Mouse (Mus musculus): Measurements from ENCODE around the gene Tmed11. TPM values are rescaled to one million over a fixed set of nuclear protein-coding genes. Genes with fewer than 3 reads are reported as not detected.

Tmed11 gene
- polyA plus RNA-seq, 1 experiment from 2014 or later = not detected

- H3K4me3 ChIP-seq = no peak overlapping the region
- no peak overlapping the region for H3K27ac ChIP-seq
- H3K36me3 ChIP-seq = no peaks in the 10 kb centered on the region
- no peak overlapping the region for H3K4me2 ChIP-seq
- WGBS = 68% methylated on average over 2 of the region's 2 CpGs
- H3K27me3 ChIP-seq = no peaks in the 10 kb centered on the region
- no peak overlapping the region for H3K9ac ChIP-seq
- no peaks in the 10 kb centered on the region for H3K4me1 ChIP-seq
- no peak for ATAC-seq (ENCODE audit: insufficient number of reproducible peaks, insufficient read depth, low FRiP score, low TSS enrichment, low read depth)
- H3K9me3 ChIP-seq = no peaks in the 10 kb centered on the region
Measured at GRCm38 (mm10) chr5:108743856-108744255, 51.3 kb downstream of the Tmed11 start.

GRCm38 (mm10) chr5:108742596-108742995 is 52.6 kb downstream of the Tmed11 start:
- Histone ChIP-seq H3K4me2 (no peak overlapping the region), H3K4me1 (no peaks in the 10 kb centered on the region), H3K27ac (no peak overlapping the region), H3K27me3 (no peaks in the 10 kb centered on the region), H3K36me3 (no peaks in the 10 kb centered on the region), H3K9ac (no peak overlapping the region), H3K4me3 (no peak overlapping the region), H3K9me3 (no peaks in the 10 kb centered on the region)
- 68% methylated on average over 2 of the region's 2 CpGs for WGBS
- ATAC-seq (ENCODE audit: insufficient number of reproducible peaks, insufficient read depth, low FRiP score, low TSS enrichment, low read depth) = no peak

GRCm38 (mm10) chr5:108741844-108742243 is 53.3 kb downstream of the Tmed11 start:
- H3K4me1 ChIP-seq = no peaks in the 10 kb centered on the region
- no peak for ATAC-seq (ENCODE audit: insufficient number of reproducible peaks, insufficient read depth, low FRiP score, low TSS enrichment, low read depth)
- 82% methylated on average over 2 of the region's 2 CpGs for WGBS
- no peak overlapping the region for H3K9ac ChIP-seq
- no peak overlapping the region for H3K27ac ChIP-seq
- no peaks in the 10 kb centered on the region for H3K9me3 ChIP-seq
- H3K4me2 ChIP-seq = no peak overlapping the region
- no peaks in the 10 kb centered on the region for H3K27me3 ChIP-seq
- no peaks in the 10 kb centered on the region for H3K36me3 ChIP-seq
- no peak overlapping the region for H3K4me3 ChIP-seq

- no peaks in the 10 kb centered on the region for H3K27me3 ChIP-seq
- H3K27ac ChIP-seq = no peak overlapping the region
- H3K9ac ChIP-seq = no peak overlapping the region
- H3K4me2 ChIP-seq = no peak overlapping the region
- WGBS = 95% methylated on average over 1 of the region's 1 CpGs
- ATAC-seq (ENCODE audit: insufficient number of reproducible peaks, insufficient read depth, low FRiP score, low TSS enrichment, low read depth) = no peak
- H3K4me1 ChIP-seq = no peaks in the 10 kb centered on the region
- no peaks in the 10 kb centered on the region for H3K9me3 ChIP-seq
- no peak overlapping the region for H3K4me3 ChIP-seq
- H3K36me3 ChIP-seq = no peaks in the 10 kb centered on the region
Measured at GRCm38 (mm10) chr5:108727425-108727824, 67.7 kb downstream of the Tmed11 start.

Other genes with a start within 250 kb of the Tmed11 start
- 0.66 and 1.0 TPM in 2 replicates for gene Cplx1, start 245.3 kb downstream of the Tmed11 start, polyA plus RNA-seq (2015; fragmentation: Nextera tagmentation; extraction: Ambion mirVana)
- 46.7 and 49.2 TPM in 2 replicates for gene Gak, start 165.6 kb downstream of the Tmed11 start, polyA plus RNA-seq (2015; fragmentation: Nextera tagmentation; extraction: Ambion mirVana)
- gene Tmem175, start 165.6 kb downstream of the Tmed11 start, polyA plus RNA-seq (2015; fragmentation: Nextera tagmentation; extraction: Ambion mirVana) = 23.7 and 25.8 TPM in 2 replicates
- gene Idua, start 135.0 kb downstream of the Tmed11 start, polyA plus RNA-seq (2015; fragmentation: Nextera tagmentation; extraction: Ambion mirVana) = 14.6 and 15.3 TPM in 2 replicates
- gene Dgkq, start 125.7 kb downstream of the Tmed11 start, polyA plus RNA-seq (2015; fragmentation: Nextera tagmentation; extraction: Ambion mirVana) = 14.3 and 18.8 TPM in 2 replicates
- 1.1 and 1.3 TPM in 2 replicates for gene Slc26a1, start 119.8 kb downstream of the Tmed11 start, polyA plus RNA-seq (2015; fragmentation: Nextera tagmentation; extraction: Ambion mirVana)
- 14.4 and 26.7 TPM in 2 replicates for gene Fgfrl1, start 103.0 kb downstream of the Tmed11 start, polyA plus RNA-seq (2015; fragmentation: Nextera tagmentation; extraction: Ambion mirVana)
- not detected in 2 replicates for gene Rnf212, start 20.4 kb downstream of the Tmed11 start, polyA plus RNA-seq (2015; fragmentation: Nextera tagmentation; extraction: Ambion mirVana)
- not detected in 2 replicates for gene Vmn2r8, start 13.5 kb upstream of the Tmed11 start, polyA plus RNA-seq (2015; fragmentation: Nextera tagmentation; extraction: Ambion mirVana)
- gene Vmn2r9, start 57.2 kb upstream of the Tmed11 start, polyA plus RNA-seq (2015; fragmentation: Nextera tagmentation; extraction: Ambion mirVana) = not detected in 2 replicates
- gene Vmn2r10, start 211.2 kb upstream of the Tmed11 start, polyA plus RNA-seq (2015; fragmentation: Nextera tagmentation; extraction: Ambion mirVana) = not detected in 2 replicates

Measured in embryonic facial prominence, embryonic 13.5 days (tissue).